Comparison of ENCODE assay signal across 8 mouse cellular contexts in the genomic region with DNA sequence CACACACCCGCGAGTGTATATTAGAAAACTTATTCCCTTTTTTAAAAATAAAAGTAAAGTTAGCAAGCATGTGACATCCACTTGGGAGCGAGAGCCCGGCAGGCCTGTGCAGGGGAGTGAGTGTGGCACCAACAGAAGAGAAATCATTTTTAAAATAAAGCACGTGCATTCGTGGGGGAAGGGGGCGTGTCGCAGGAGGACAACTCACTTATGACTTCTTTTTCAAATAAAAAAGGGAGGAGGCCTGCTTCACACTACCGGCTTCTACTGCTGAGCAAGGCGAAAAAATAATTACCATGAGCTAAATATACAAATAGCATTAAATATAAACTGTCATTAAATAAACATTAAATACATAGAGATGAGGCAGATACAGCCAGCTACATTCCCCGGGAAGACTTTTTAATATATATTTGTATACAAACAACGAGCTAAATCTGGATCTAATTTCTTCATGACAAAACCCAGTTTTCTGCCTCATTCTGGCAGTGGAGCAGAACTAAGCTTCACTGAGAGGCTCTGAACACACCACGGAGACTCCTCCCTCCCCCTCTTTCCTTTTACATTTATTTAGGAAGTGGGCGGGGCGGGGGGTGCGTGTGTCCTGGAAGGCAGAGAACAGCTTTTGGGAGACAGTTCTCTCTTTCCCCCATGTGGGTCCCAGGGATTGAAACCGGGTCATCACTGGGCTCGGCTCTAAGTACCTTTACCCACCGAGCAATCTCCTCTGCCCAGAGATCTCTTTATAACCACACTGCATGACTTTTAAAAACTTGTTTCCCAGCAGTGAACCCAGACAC. TPM values are rescaled to one million over a fixed set of nuclear protein-coding genes. Genes with fewer than 3 reads are reported as not detected.
DNase-seq lines count a peak whose midpoint lies in the region; ATAC-seq and TF ChIP-seq lines count a peak whose summit lies in the region.

No protein-coding gene starts in this region.

- H3K9me3 ChIP-seq in CH12.LX (replicated peaks; ENCODE audit: low read length): no peaks in the 10 kb centered on the region
- no peaks in the 10 kb centered on the region for H3K9me3 ChIP-seq in heart, embryonic 16.5 days (replicated peaks; ENCODE audit: control insufficient read depth, low read length)

- no peak for TF ChIP-seq EP300 in CH12.LX (IDR thresholded peaks at IDR 0.05; ENCODE audit: low read length)

- peaks cover 21 to 79% of the 10 kb centered on the region in 2 experiments for H3K4me1 ChIP-seq in CH12.LX (ENCODE audit: control insufficient read depth in 1 of 2, insufficient read depth in 2 of 2)
- peaks cover 74% of the 10 kb centered on the region for H3K4me1 ChIP-seq in heart, embryonic 16.5 days (ENCODE audit: control insufficient read depth, insufficient read depth, low read length)
- peaks cover 45% of the 10 kb centered on the region for H3K4me1 ChIP-seq in thymus, adult 2 months (replicated peaks; ENCODE audit: control insufficient read depth, insufficient read depth, low read length)

- H3K27ac ChIP-seq in CH12.LX (ENCODE audit: insufficient read depth, low read depth): no peak overlapping the region
- peak overlapping the region; percentile 51 for H3K27ac ChIP-seq in heart, embryonic 16.5 days (ENCODE audit: low read length)
- H3K27ac ChIP-seq in macrophage: peak overlapping the region; percentile 49
- H3K27ac ChIP-seq in thymus, adult 2 months (ENCODE audit: control insufficient read depth, insufficient read depth, low read length): no peak overlapping the region

- 39% methylated on average over 19 of the region's 19 CpGs for WGBS in heart, embryonic 16.5 days
- 4% methylated on average over 17 of the region's 19 CpGs for WGBS in macrophage (ENCODE audit: missing documents)
- WGBS in thymus, adult 2 months: 21% methylated on average over 19 of the region's 19 CpGs

- TF ChIP-seq RAD21 in CH12.LX (IDR thresholded peaks at IDR 0.05; ENCODE audit: low read depth, low read length): no peak

- peaks cover 0 to 49% of the 10 kb centered on the region in 2 experiments for H3K36me3 ChIP-seq in CH12.LX (replicated peaks in 1 of 2; ENCODE audit: control insufficient read depth in 1 of 2, insufficient read depth in 1 of 2, low read length in 1 of 2)
- no peaks in the 10 kb centered on the region for H3K36me3 ChIP-seq in heart, embryonic 16.5 days (ENCODE audit: control insufficient read depth, insufficient read depth)
- no peaks in the 10 kb centered on the region for H3K36me3 ChIP-seq in macrophage (ENCODE audit: inconsistent target)
- H3K36me3 ChIP-seq in thymus, adult 2 months (ENCODE audit: control insufficient read depth, insufficient read depth, low read length): no peaks in the 10 kb centered on the region

- peak overlapping the region; percentile 18; the same call in 1 of the 2 replicates for H3K4me2 ChIP-seq in CH12.LX (ENCODE audit: insufficient read depth, low read depth, poor library complexity, severe bottlenecking)
- peak overlapping the region; percentile 63 for H3K4me2 ChIP-seq in heart, embryonic 16.5 days (ENCODE audit: low read depth, low read length)

- H3K27me3 ChIP-seq in CH12.LX (replicated peaks): no peaks in the 10 kb centered on the region
- H3K27me3 ChIP-seq in heart, embryonic 16.5 days (ENCODE audit: control insufficient read depth, insufficient read depth, low read length): no peaks in the 10 kb centered on the region
- H3K27me3 ChIP-seq in thymus, adult 2 months (ENCODE audit: control insufficient read depth, insufficient read depth, low read length): no peaks in the 10 kb centered on the region

- in situ Hi-C loops in CH12.LX (cut with MboI; ENCODE audit: low pct_ligation_motif_present, low pct_unique_long_range_greater_than_20kb, low sequenced_read_pairs): no loop called here

- H3K9ac ChIP-seq in CH12.LX (ENCODE audit: insufficient read depth, low read depth): no peak overlapping the region
- peak overlapping the region; percentile 46; the same call in 1 of the 2 replicates for H3K9ac ChIP-seq in heart, embryonic 16.5 days (ENCODE audit: low read length)

- TF ChIP-seq POLR2A in CH12.LX (IDR thresholded peaks at IDR 0.05; ENCODE audit: low read depth, low read length): no peak
- TF ChIP-seq POLR2A in thymus, adult 2 months (IDR thresholded peaks at IDR 0.05; ENCODE audit: control insufficient read depth, extremely low read depth, insufficient read depth, low read length, poor library complexity): no peak

- dilution Hi-C loops in CH12.LX (cut with MboI; ENCODE audit: extremely low pct_ligation_motif_present, extremely low pct_unique_long_range_greater_than_20kb, low sequenced_read_pairs): no loop called here

- no peak overlapping the region for H3K4me3 ChIP-seq in CH12.LX (replicated peaks in 1 of 3; ENCODE audit: low read depth in 2 of 3, low read length in 2 of 3, poor library complexity in 1 of 3)
- peak overlapping the region; percentile 90 for H3K4me3 ChIP-seq in heart, embryonic 16.5 days (ENCODE audit: low read length)
- peak overlapping the region; percentile 2; the same call in 1 of the 2 replicates for H3K4me3 ChIP-seq in macrophage (ENCODE audit: inconsistent target)
- no peak overlapping the region; the same call in 1 of the 2 replicates for H3K4me3 ChIP-seq in thymus, adult 2 months (ENCODE audit: control insufficient read depth, insufficient read depth, low read length)

- DNase-seq in CH12.LX (ENCODE audit: extremely low read depth): no peak
- peak; percentile 54 for DNase-seq in R1 (ENCODE audit: low read depth, low spot score)
- no peak for DNase-seq in thymus, postnatal 25 days
- DNase-seq in urinary bladder, adult 2 months (ENCODE audit: low spot score): no peak
- no peak for DNase-seq in thymus, adult 2 months
- DNase-seq in layer of hippocampus, postnatal 10 days (ENCODE audit: low spot score in 2 of 2): no peak

- ATAC-seq in heart, embryonic 16.5 days (replicated peaks; ENCODE audit: extremely low read depth, insufficient read depth, low FRiP score): no peak

- TF ChIP-seq CTCF in CH12.LX (conservative IDR thresholded peaks at IDR 0.05 in 1 of 2, IDR thresholded peaks at IDR 0.05 in 1 of 2; ENCODE audit: low read depth in 2 of 2, low read length in 2 of 2): no peak
- TF ChIP-seq CTCF in thymus, adult 2 months (IDR thresholded peaks at IDR 0.05; ENCODE audit: borderline replicate concordance, control insufficient read depth, extremely low read depth, insufficient read depth, low read length, poor library complexity): no peak

- peaks cover 98% of the 10 kb centered on the region for H3K79me2 ChIP-seq in CH12.LX (replicated peaks; ENCODE audit: control insufficient read depth, extremely low read depth, insufficient read depth, poor library complexity, severe bottlenecking)
- peaks cover 100% of the 10 kb centered on the region for H3K79me2 ChIP-seq in macrophage (ENCODE audit: inconsistent target)

TF ChIP-seq in CH12.LX, 34 proteins besides CTCF, POLR2A, EP300 and RAD21:
- TF ChIP-seq SMC3 (IDR thresholded peaks at IDR 0.05; ENCODE audit: low read depth, low read length): no peak
- TF ChIP-seq USF1 (IDR thresholded peaks at IDR 0.05; ENCODE audit: low read depth, low read length): no peak
- TF ChIP-seq KAT2A (IDR thresholded peaks at IDR 0.05; ENCODE audit: insufficient replicate concordance, low read length): no peak
- no peak for TF ChIP-seq USF2 (conservative IDR thresholded peaks at IDR 0.05; ENCODE audit: low read depth, low read length)
- TF ChIP-seq MXI1 (IDR thresholded peaks at IDR 0.05; ENCODE audit: low read depth, low read length): no peak
- TF ChIP-seq NRF1 (IDR thresholded peaks at IDR 0.05; ENCODE audit: low read depth, low read length): no peak
- no peak for TF ChIP-seq HCFC1 (IDR thresholded peaks at IDR 0.05; ENCODE audit: low read depth, low read length)
- no peak for TF ChIP-seq ZKSCAN1 (IDR thresholded peaks at IDR 0.05; ENCODE audit: borderline replicate concordance, low read depth, low read length)
- no peak for TF ChIP-seq JUN (IDR thresholded peaks at IDR 0.05; ENCODE audit: insufficient read depth, low read depth, low read length)
- no peak for TF ChIP-seq UBTF (IDR thresholded peaks at IDR 0.05; ENCODE audit: low read depth, low read length)
- TF ChIP-seq POLR2AphosphoS2 (IDR thresholded peaks at IDR 0.05; ENCODE audit: low read depth, low read length): no peak
- TF ChIP-seq JUND (conservative IDR thresholded peaks at IDR 0.05; ENCODE audit: low read depth, low read length): no peak
- TF ChIP-seq CHD1 (IDR thresholded peaks at IDR 0.05; ENCODE audit: low read depth, low read length): no peak
- TF ChIP-seq CHD2 (IDR thresholded peaks at IDR 0.05; ENCODE audit: low read length): no peak

RNA-seq across cellular contexts. Expression of gene Vgll4, which starts 53.7 kb away (rescaled TPM):
- total RNA-seq in CH12.LX (2012; rRNA removed) (73.7 and 85.1 TPM in 2 replicates), CH12.LX (2014; rRNA removed) (29.3 and 34.6 TPM in 2 replicates)
- polyA plus RNA-seq in CH12.LX (2012; ENCODE audit: insufficient read length, low read depth) (32.4 and 37.3 TPM in 2 replicates), macrophage (2018) (10.4 to 24.8 TPM (median 16.8 TPM) in 3 replicates)
- 65.3 and 68.0 TPM in 2 replicates for polyA plus RNA-seq in heart, embryonic 16.5 days (2015; fragmentation: Nextera tagmentation; extraction: Ambion mirVana)
- total RNA-seq in macrophage (2018; cell fraction: chromatin; rRNA removed): 10 to 100 TPM in 13 of 26 experiments, 1 to 10 TPM in 13; 1.7 to 50.1 (median 12.1) TPM
- total RNA-seq in macrophage (2018; cell fraction: cytosol; rRNA removed): 10 to 100 TPM in 22 of 26 experiments, 1 to 10 TPM in 4; 3.6 to 31.6 (median 19.7) TPM
- total RNA-seq in macrophage (2018; cell fraction: nucleus; rRNA removed): 10 to 100 TPM in 15 of 26 experiments, 1 to 10 TPM in 11; 2.8 to 48.9 (median 12.4) TPM
- polyA plus RNA-seq in urinary bladder, adult 2 months (2012; rRNA removed): 32.1 and 33.7 TPM in 2 replicates
- 107 and 108 TPM in 2 replicates for polyA plus RNA-seq in thymus, adult 2 months (2012; rRNA removed)
- total RNA-seq in layer of hippocampus, postnatal 10 days (2021): 10 to 100 TPM; 41.3 to 43.7 TPM

Comparison
In these comparisons a context has a peak if more than half of its experiments do, and no peak if none do; other contexts are left out.
1. H3K27ac ChIP-seq: peak in heart, embryonic 16.5 days (single experiment) and macrophage (single experiment); none in CH12.LX (single experiment) and thymus, adult 2 months (single experiment).
2. H3K4me3 ChIP-seq: peak in heart, embryonic 16.5 days (single experiment) and macrophage (single experiment); none in CH12.LX (0 of 3) and thymus, adult 2 months (single experiment).